Mouse (Mus musculus) right cerebral cortex, postnatal 14 days (tissue): ENCODE measurements around the gene Txn2.
"Not testable (repeated sequence)": the region's sequence is repeated elsewhere in the genome, so short reads cannot be mapped to it uniquely, and the experiment has no call there.

Experiments
- DNase-seq: peaks from one replicate; pipeline ENCODE4 v3.0.0; 2022

The Txn2 gene

GRCm38 (mm10) chr15:77874807-77875206 is 54.0 kb downstream of the Txn2 start:
- DNase-seq: no peak

- no peak for DNase-seq
Observed at GRCm38 (mm10) chr15:77874310-77874709, 54.5 kb downstream of the Txn2 start.

GRCm38 (mm10) chr15:77873564-77873963 is 55.2 kb downstream of the Txn2 start:
- no peak for DNase-seq

GRCm38 (mm10) chr15:77872996-77873395 is 55.8 kb downstream of the Txn2 start:
- no peak for DNase-seq

- no peak for DNase-seq
Observed at GRCm38 (mm10) chr15:77868340-77868739, 60.5 kb downstream of the Txn2 start.

GRCm38 (mm10) chr15:77867231-77867968 is 61.4 kb downstream of the Txn2 start:
- DNase-seq: not testable (repeated sequence)

- no peak for DNase-seq
Observed at GRCm38 (mm10) chr15:77866583-77867220, 62.1 kb downstream of the Txn2 start.
